Mouse (Mus musculus) frontal cortex, postnatal 36 days (tissue): Measurements from ENCODE around the gene Myg1.
"Not testable (repeated sequence)": the region's sequence is repeated elsewhere in the genome, so short reads cannot be mapped to it uniquely, and the experiment has no call there.

ENCODE experiments used
- DNase-seq, 2 experiments: peaks; one replicate each; pipeline ENCODE4 v3.0.0; 2022; ENCODE audit warnings: low spot score in 2 of 2

Myg1 gene

GRCm38 (mm10) chr15:102331610-102332015, at the start of gene Myg1:
TSS of gene Myg1 (plus strand) at chr15:102331709.
- DNase-seq: peak; percentile 86

GRCm38 (mm10) chr15:102282463-102283292, 48.8 kb upstream of the Myg1 start:
- DNase-seq: no peak

GRCm38 (mm10) chr15:102283648-102284047, 47.9 kb upstream of the Myg1 start:
- DNase-seq: no peak

- peak in 1 of 2 experiments; percentile 39 for DNase-seq
These were observed 44.1 kb upstream of the Myg1 start for GRCm38 (mm10) chr15:102287395-102287794.

GRCm38 (mm10) chr15:102295633-102296367, 35.7 kb upstream of the Myg1 start, which contains the start of gene Espl1:
TSS of gene Espl1 (plus strand) at chr15:102296266.
- DNase-seq: peak; percentile 90 to 96

GRCm38 (mm10) chr15:102296368-102297006, 35.0 kb upstream of the Myg1 start:
- DNase-seq: no peak

GRCm38 (mm10) chr15:102302542-102302941, 29.0 kb upstream of the Myg1 start:
- DNase-seq: no peak

- no peak for DNase-seq
These were observed 22.8 kb upstream of the Myg1 start for GRCm38 (mm10) chr15:102308717-102309116.

GRCm38 (mm10) chr15:102310074-102310845, 21.2 kb upstream of the Myg1 start:
- no peak for DNase-seq

GRCm38 (mm10) chr15:102311489-102311888, 20.0 kb upstream of the Myg1 start:
- no peak for DNase-seq

GRCm38 (mm10) chr15:102315292-102315691, 16.2 kb upstream of the Myg1 start:
- DNase-seq: no peak

- peak; percentile 43 to 69 for DNase-seq
These were observed 15.2 kb upstream of the Myg1 start for GRCm38 (mm10) chr15:102316263-102316662.

- no peak for DNase-seq
These were observed 6.6 kb upstream of the Myg1 start for GRCm38 (mm10) chr15:102324654-102325473.

GRCm38 (mm10) chr15:102326022-102326576, 5.4 kb upstream of the Myg1 start, which contains the start of gene Pfdn5:
TSS of gene Pfdn5 (plus strand) at chr15:102326116.
- DNase-seq: peak; percentile 88 to 91

GRCm38 (mm10) chr15:102326892-102327291, 4.6 kb upstream of the Myg1 start:
- no peak for DNase-seq

GRCm38 (mm10) chr15:102335254-102335653, 3.7 kb downstream of the Myg1 start:
- DNase-seq: no peak

- DNase-seq: not testable (repeated sequence)
These were observed 4.4 kb downstream of the Myg1 start for GRCm38 (mm10) chr15:102335925-102336324.

GRCm38 (mm10) chr15:102336946-102337345, 5.4 kb downstream of the Myg1 start:
- no peak for DNase-seq

- no peak for DNase-seq
These were observed 8.1 kb downstream of the Myg1 start for GRCm38 (mm10) chr15:102339612-102340011.

GRCm38 (mm10) chr15:102341580-102341979, 10.1 kb downstream of the Myg1 start:
- peak in 1 of 2 experiments; percentile 36 for DNase-seq
